Mouse (Mus musculus) megakaryocyte progenitor cell, adult 5-6 weeks (primary cell): ENCODE data around the gene Gap43. TPM values are rescaled to one million over a fixed set of nuclear protein-coding genes. Genes with fewer than 3 reads are reported as not detected.
A peak's percentile ranks its signal among the peaks of the same experiment; 100 is the strongest.
"Not testable (repeated sequence)": the region's sequence is repeated elsewhere in the genome, so short reads cannot be mapped to it uniquely, and the experiment has no call there.

Experiments
- ATAC-seq: replicated peaks from 2 replicates; pipeline ENCODE4 v1.8.0; 2016; ENCODE audit warnings: mild to moderate bottlenecking, moderate TSS enrichment, inconsistent platforms; ENCODE audit not compliant: poor library complexity
- total RNA-seq, 2 experiments: library from RNA; stranded (forward) in 1 of 2; stranded (reverse) in 1 of 2; fragments of 157-497, 149-512 nt in 1 of 2; fragments of 200-1000 nt in 1 of 2; gene quantifications; 2 replicates each; pipeline versions ENCODE4 v1.2.3 to v1.2.4; 2015 to 2017

Gap43 gene
- total RNA-seq (2015) (not detected in 2 replicates), total RNA-seq (2017) (not detected in 2 replicates)

- no peak for ATAC-seq
Observed at GRCm38 (mm10) chr16:42340021-42340768, at the start of gene Gap43. Gap43 (minus strand) TSS chr16:42340651.

- no peak for ATAC-seq
Observed at GRCm38 (mm10) chr16:42381328-42381838, 40.9 kb upstream of the Gap43 start.

- ATAC-seq: no peak
Observed at GRCm38 (mm10) chr16:42380641-42381040, 40.2 kb upstream of the Gap43 start.

GRCm38 (mm10) chr16:42370148-42370547, 29.7 kb upstream of the Gap43 start:
- no peak for ATAC-seq

- ATAC-seq: no peak
Observed at GRCm38 (mm10) chr16:42369346-42369745, 28.9 kb upstream of the Gap43 start.

- no peak for ATAC-seq
Observed at GRCm38 (mm10) chr16:42360061-42360460, 19.6 kb upstream of the Gap43 start.

GRCm38 (mm10) chr16:42358058-42358457, 17.6 kb upstream of the Gap43 start:
- ATAC-seq: no peak

- ATAC-seq: no peak
Observed at GRCm38 (mm10) chr16:42350076-42350475, 9.6 kb upstream of the Gap43 start.

GRCm38 (mm10) chr16:42340865-42341264, 414 bp upstream of the Gap43 start:
- not testable (repeated sequence) for ATAC-seq

- ATAC-seq: no peak
Observed at GRCm38 (mm10) chr16:42339512-42339911, 939 bp downstream of the Gap43 start.

GRCm38 (mm10) chr16:42338987-42339386, 1.5 kb downstream of the Gap43 start:
- no peak for ATAC-seq

- no peak for ATAC-seq
Observed at GRCm38 (mm10) chr16:42338342-42338741, 2.1 kb downstream of the Gap43 start.

GRCm38 (mm10) chr16:42337663-42338062, 2.8 kb downstream of the Gap43 start:
- ATAC-seq: no peak

- ATAC-seq: 0 out of 2 replicates have a peak, but pooled peaks have one; percentile 17
Observed at GRCm38 (mm10) chr16:42336610-42337009, 3.8 kb downstream of the Gap43 start.

GRCm38 (mm10) chr16:42332321-42332720, 8.1 kb downstream of the Gap43 start:
- no peak for ATAC-seq

- no peak for ATAC-seq
Observed at GRCm38 (mm10) chr16:42326191-42326590, 14.3 kb downstream of the Gap43 start.

- ATAC-seq: no peak
Observed at GRCm38 (mm10) chr16:42325536-42325935, 14.9 kb downstream of the Gap43 start.

GRCm38 (mm10) chr16:42319831-42320230, 20.6 kb downstream of the Gap43 start:
- no peak for ATAC-seq

GRCm38 (mm10) chr16:42319365-42319764, 21.1 kb downstream of the Gap43 start:
- no peak for ATAC-seq

- peak; percentile 68 for ATAC-seq
Observed at GRCm38 (mm10) chr16:42312125-42312524, 28.3 kb downstream of the Gap43 start.

GRCm38 (mm10) chr16:42308761-42309160, 31.7 kb downstream of the Gap43 start:
- no peak for ATAC-seq

GRCm38 (mm10) chr16:42305934-42306701, 34.3 kb downstream of the Gap43 start:
- ATAC-seq: peak; percentile 68
